Mouse (Mus musculus): ENCODE measurements at regions not wholly inside any gene's neighbourhood (a gene's known extent, or its start where the extent isn't known, plus 50 kb on each side); places are given as distances from the start of the nearest gene placed in this dataset.

DNA sequence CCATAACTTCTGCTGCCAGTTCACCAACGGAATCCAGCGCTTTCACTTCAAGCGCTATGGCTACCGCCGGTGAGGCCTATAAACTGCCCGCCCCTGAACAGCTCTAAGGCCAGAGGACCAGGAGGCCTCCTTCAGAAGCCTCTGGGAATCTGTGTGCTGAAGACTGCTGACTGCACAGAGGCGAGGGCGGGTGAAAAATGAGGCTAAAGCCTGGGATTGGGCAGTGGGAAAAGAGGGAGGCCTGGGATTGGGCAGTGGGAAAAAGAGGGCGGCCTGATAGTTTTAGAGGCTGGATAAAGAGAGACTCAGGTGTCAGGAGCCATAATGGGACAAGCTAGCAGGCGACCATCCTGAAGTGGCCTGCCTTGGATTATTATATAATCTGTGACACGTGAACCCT lies 80.8 kb downstream of the Plekhb2 start:
- no peak for DNase-seq (ENCODE audit: low spot score in 2 of 2)
- intact Hi-C loops (cut with DNase I) = no loop called here

DNA sequence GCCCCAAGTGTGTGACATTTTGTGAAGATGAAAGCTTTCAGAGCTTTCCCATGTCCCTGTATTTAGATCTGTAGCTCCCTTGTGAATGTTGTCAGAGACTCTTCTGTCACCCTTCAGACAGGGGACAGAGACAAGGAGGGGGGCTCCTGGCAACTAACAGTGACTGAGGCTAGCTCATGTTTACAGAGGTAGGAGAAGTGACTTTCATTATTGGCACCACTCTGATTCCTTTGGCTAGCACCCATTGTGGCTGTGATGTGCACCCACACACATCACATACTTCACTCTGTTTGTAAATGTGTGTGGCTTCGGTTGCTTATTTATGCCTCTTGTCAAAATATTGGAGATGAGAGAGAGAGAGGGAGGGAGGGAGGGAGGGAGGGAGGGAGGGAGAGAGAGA lies 93.4 kb downstream of the Plekhb2 start:
- intact Hi-C loops (cut with DNase I) = no loop called here
- no peak for DNase-seq (ENCODE audit: low spot score in 2 of 2)

DNA sequence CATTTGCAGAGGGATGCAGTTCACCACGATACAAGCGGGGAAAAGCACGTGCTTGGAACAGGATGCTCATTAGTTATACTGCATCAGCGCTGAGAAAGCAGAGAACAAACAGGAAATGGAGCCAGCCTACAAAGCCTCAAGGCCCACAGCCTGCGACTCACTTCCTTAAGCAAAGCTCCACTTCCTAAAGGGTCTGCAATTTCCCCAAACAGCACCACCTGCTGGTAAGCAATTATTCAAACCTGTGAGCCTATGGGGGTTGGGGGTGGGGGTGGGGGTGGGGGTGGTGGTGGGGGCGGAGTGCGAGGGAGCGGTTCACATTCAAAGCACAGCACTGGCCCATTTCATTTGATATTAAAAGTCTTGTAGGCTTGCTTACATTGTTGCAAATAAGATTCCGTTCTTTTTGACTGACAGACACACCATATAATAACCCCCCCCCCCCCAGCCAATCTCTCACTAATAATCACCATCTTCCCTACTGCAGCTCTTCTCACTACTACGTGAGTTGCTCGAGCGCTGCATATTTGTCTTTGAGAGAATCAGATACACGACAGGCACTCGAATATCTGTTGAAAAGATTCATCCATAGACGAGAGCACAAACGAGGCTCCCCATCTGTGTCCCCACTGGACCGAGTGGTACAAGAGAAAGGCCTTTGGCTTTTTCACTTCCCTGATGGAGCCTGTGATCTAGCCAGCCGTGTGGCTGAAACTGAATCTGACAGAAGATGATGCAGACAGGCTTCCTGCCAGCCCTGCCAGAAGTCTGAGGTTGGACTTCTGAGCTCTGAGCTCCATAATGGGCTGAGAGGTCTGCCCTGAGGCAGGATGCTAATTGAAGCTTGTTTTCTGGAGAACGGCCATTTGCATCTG lies 112.1 kb downstream of the Plekhb2 start:
- DNase-seq (ENCODE audit: low spot score in 2 of 2) = no peak
- intact Hi-C loops (cut with DNase I) = no loop called here

DNA sequence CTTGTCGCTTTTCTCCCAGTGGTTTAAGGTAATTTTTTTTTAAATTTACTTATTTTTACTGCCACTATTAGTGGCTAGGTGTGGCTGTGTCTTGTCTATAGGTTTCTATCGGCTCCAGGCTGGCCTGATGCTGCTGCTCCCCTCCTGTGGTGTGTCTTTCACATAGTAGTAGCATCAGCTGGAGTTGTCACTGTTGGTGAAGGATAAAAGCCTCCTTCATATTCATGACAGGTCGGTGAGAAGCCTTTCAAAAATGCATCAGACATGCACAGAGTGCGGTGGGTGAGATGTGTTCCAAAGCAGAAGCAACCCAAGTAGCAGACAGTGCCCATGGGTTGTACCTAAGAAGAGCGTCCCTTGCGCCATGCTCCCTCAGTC lies 112.7 kb downstream of the Plekhb2 start:
- DNase-seq (ENCODE audit: low spot score in 2 of 2) = no peak
- intact Hi-C loops (cut with DNase I) = no loop called here

DNA sequence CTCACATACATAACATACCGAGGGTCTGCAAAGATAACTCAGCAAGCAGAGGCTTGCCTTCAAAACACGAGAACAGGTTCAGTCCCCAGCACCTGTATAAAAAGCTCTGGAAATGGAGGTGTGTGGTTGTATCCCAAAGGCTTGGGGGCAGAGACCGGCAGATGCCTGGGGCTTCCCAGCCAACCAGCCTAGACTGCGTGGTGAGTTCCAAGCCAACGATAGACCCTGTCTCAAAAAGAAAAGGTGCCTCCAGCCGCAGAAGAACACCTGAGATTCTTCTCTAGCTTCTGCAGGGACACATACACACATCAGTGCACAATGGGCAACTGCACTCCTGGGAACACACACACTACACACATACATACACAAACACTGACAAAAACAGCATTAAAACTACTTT lies 125.0 kb downstream of the Plekhb2 start:
- intact Hi-C loops (cut with DNase I) = no loop called here
- no peak for DNase-seq (ENCODE audit: low spot score in 2 of 2)

DNA sequence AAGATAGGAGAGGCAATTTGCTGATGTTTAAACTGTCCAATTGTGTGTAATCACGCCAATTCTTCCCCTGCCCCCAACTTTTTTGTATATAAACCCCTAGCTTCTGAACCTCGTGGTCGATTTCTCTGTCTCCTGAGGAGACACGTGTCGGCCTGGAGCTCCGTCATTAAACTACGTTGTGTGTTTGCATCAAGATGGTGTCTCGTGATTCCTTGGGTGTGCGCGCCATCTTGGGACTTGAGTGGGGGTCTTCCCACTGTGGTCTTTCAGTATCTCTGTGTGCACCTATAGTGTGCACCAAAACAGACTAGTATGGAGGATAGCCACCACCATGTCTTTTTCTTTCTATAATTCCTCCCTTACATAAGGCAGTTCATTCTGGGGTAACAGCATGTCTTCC lies 128.4 kb downstream of the Plekhb2 start:
- DNase-seq (ENCODE audit: low spot score in 2 of 2) = no peak
- intact Hi-C loops (cut with DNase I) = no loop called here

DNA sequence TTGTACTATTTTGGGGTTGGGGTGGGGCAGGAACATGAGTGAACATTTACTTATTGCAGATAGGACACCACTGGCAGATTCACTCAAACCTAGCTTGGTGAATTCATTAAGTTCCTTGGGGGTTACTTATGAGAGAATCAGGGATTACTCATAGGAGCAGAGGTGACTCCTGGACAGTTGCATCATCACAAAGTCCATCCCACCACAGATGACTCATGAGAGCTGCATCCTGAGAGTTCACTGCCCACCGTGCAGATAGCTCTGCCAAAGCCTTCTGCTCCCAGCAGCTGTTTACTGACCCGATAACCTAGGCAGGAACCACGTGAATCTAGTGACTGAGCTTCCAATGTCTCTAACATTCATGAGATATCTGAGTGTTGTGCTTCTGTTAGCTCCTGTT lies 129.6 kb downstream of the Plekhb2 start:
- intact Hi-C loops (cut with DNase I) = no loop called here

DNA sequence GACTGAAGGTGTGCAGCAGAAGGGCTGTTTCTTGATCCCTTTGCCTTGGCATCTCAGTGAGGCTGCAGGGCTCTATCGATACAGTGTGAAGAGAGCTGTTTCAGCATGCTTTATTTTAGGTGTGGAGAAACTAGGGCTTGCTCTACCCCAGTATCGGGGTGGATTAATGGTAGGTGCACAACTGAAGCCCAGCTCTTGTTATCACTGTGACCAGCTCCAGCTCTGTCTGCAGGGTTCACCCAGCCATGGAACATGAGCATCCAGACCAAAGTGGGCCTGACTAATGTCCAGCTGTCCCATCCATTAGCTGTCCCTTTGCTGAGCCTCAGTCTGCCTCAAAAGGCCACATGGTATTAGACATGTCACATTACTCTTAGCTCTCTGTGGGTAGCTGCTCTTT lies 132.2 kb downstream of the Plekhb2 start:
- intact Hi-C loops (cut with DNase I) = no loop called here
- DNase-seq (ENCODE audit: low spot score in 2 of 2) = no peak

More for the DNA sequence above, 129.6 kb downstream of the Plekhb2 start:
- DNase-seq (ENCODE audit: low spot score in 2 of 2) = no peak

DNA sequence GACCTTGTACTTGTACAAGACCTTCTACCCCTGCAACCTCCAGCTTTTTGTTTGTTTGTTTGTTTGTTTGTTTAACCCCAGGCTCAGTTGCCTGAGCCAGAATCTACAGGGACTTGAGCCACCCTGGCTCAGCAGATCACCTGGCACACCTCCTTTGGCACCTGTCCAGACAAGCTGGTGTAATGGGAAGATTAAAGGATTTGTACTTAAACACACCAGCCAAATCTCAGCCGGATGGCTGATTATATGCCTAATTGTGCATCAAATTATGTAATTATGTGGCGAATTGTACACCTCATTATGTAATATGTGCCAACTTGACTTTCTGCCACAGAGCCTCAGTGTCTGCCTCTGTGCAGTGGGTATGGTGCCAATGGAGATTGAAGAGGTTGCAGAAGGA lies 133.2 kb downstream of the Plekhb2 start:
- DNase-seq (ENCODE audit: low spot score in 2 of 2) = no peak
- intact Hi-C loops (cut with DNase I) = no loop called here

DNA sequence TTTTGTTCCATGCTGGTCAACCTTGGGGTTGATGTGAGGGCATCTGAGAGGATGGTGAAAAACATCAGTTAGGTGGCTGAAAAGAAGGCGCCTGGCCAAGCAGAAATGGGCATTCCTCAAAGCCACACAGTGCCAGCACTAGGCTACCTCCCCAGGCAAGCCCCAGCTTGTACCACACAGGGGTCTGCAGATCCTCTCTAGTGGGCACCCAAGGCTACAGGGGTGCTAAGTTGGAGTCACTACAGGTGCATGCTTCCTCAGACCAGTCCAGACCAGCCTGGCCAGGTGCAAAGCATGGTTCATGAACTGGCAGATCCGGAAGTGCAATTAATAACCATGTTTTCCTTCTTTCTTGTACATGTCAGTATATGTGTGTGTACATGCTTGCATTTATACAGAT lies 137.1 kb downstream of the Plekhb2 start:
- intact Hi-C loops (cut with DNase I) = no loop called here
- no peak for DNase-seq (ENCODE audit: low spot score in 2 of 2)

DNA sequence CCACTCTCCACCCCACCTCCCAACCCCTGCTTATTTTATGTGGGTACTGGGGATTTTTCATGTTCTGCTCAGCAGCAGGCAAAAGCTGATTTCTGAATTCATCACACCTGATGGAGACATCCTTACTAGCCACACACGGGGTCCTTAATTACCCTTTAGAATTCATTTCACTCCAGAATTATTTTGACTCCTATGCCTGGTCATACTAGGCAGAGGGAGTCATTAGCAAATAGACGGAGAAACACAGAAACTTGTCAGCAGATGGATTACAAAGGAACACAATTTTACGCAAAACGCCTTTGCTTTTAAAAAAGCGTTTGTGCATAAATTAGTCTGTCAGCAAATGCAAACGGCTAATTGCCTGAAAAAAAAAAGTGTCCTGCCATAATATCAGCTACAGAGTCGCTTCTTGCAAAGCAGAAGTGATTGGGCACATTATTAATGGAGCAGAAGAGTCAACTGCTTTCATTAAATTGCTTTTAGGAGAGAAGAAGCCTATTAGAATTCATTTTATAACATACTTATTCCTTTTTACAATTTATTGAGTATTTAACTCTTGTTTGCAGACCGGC lies 138.0 kb downstream of the Plekhb2 start:
- intact Hi-C loops (cut with DNase I) = no loop called here
- DNase-seq (ENCODE audit: low spot score in 2 of 2) = no peak

DNA sequence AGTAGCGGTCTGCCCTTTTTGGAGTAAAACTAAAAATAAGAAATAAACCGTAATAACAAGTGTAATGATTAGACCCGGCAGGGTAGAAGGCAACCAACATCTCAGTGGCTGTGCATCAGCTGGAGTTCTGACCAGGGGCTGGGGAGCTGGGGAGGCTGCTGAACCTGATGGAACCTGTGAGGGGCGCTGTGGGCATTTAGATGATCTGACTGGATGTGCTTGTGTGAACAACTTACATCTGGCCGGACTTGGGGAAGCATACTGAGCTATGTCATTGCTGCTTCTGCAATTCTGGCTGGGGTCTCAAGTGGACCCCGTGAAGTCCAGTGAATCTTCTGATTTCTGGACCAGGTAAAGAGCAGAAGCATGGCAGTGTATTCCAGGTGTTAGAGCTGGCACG lies 138.4 kb downstream of the Plekhb2 start:
- intact Hi-C loops (cut with DNase I) = no loop called here
- DNase-seq (ENCODE audit: low spot score in 2 of 2) = peak in 1 of 2 experiments; percentile 28

DNA sequence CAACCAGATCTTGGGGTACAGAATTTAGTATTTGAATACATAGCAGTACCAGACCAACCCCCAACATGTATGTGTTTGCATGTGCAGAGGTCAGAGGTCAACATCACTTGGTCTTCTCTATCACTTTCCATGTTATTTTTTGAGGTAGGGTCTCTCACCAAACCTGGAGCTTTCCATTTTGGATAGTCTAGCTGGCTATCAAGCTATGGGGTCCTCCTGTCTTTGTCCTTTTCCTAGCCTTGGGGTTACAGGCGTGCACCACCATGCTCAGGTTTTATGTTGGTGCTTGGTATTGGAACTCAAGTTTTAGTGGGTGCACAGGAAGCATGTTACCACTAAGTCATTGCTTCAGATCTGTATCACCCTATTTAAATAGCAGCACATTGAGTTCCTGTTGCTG lies 151.0 kb downstream of the Plekhb2 start:
- DNase-seq (ENCODE audit: low spot score in 2 of 2) = no peak
- intact Hi-C loops (cut with DNase I) = no loop called here

DNA sequence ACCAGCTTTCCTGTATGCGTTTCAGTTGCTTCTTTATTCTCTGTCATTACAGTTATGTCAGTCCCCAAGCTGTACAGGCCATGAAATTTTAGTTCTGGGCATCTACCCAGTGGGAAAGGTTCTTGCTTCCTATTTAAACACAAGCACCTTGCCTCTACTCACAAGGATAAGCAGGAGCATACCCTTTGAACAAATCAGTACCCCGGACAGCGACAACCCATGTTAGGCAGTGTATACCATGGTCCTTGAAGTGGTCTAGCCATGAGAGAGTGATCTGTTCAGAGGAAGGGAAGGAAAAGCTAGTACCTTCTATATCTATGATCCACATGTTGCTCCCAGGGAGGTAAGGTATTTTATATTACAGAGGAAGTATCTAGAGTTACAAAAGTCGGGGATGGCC lies 167.7 kb downstream of the Plekhb2 start:
- intact Hi-C loops (cut with DNase I) = no loop called here
- no peak for DNase-seq (ENCODE audit: low spot score in 2 of 2)

DNA sequence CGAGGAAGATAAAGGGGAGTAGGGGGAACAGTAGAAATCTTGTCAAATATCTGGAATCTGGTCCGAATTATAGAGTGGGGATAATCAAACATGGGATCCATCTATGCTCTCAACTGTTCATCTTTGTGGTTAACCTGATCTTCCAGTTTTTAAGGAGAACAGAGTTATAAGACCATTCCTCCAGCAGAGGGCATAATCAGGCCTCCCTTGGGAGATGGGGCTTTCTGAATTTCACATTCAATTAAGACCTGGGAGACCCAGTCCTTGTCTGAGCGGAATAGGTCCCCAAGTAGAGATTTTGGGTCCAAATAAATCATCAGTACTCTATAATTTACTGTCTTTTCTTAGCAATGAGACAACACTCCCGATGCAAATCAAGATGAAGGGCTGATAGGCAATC lies 182.8 kb downstream of the Plekhb2 start:
- peak; percentile 37 to 61 for DNase-seq (ENCODE audit: low spot score in 2 of 2)
- intact Hi-C loops (cut with DNase I) = loop anchor here (1.0 to 5.0 kb wide), 3 partner anchors 234 to 435 kb away; no protein-coding TSS in a partner anchor

DNA sequence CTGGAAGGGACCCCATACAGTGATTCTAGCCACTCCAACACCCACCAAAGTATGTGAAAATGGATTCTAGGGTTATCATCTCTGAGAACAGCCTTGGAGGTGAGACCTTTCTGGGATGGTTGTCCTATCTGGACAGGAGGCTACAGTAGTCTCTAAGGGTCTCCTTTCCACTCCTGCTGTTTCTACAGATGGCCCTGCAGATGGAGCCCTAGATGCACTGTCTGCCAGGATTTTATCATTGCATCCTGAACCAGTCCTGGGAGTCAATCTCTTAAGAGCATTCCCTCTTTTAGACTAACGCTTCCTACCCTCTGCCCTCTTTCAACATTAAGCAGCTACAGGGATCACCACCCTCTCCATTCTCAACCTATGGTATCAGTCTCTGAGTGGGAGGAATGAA lies 223.0 kb downstream of the Plekhb2 start:
- intact Hi-C loops (cut with DNase I) = no loop called here
- no peak for DNase-seq (ENCODE audit: low spot score in 2 of 2)

DNA sequence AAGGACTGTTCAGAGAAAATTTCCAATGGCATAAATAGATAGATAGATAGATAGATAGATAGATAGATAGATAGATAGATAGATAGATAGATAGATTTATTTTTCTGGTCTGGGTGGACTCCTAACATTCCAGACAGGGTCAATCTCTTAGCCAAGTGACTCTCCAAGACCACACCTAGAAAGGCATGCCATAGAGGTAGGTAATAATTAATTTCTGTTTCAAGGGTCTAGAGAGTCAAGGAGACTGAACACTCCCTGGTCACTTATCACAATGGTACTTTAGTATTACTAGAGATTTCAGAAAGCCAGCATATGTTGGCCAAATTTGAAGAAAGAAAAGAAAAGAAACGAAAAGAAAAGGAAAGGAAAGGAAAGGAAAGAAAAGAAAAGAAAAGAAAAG lies 245.1 kb downstream of the Plekhb2 start:
- intact Hi-C loops (cut with DNase I) = no loop called here
- no peak for DNase-seq (ENCODE audit: low spot score in 2 of 2)

DNA sequence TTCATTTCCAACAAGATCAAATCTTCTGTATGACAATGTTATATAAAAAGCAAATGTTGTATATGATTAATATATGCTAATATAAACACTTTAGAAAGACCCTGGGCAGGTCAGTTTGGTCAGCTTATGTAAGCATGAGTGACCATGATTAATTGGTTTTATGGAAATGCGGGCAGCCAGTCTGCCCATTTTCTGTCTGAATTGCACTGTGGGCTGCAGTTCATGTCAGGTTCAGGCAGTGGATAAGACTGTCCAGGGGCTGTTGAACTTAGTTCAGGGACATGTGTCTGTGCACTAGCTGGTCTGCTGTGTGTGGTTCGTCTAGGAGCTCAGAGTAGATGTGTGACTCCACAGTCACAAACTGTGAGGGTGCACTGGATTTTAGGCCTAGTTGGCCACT lies 246.0 kb downstream of the Plekhb2 start:
- intact Hi-C loops (cut with DNase I) = no loop called here
- no peak for DNase-seq (ENCODE audit: low spot score in 2 of 2)

DNA sequence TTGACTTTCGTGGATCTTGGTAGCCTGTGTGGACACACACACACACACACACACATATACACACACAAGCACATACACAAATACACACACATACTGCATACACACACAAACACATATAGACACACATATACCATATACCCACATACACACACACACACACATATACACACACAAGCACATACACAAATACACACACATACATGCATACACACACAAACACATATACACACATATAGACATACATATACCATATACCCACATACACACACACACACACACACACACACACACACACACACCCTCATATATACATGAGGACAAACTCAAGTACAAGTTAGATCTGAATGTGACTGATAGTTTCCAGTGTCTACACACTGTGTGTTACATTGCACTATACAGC lies 256.9 kb downstream of the Plekhb2 start:
- no peak for DNase-seq (ENCODE audit: low spot score in 2 of 2)
- intact Hi-C loops (cut with DNase I) = no loop called here

DNA sequence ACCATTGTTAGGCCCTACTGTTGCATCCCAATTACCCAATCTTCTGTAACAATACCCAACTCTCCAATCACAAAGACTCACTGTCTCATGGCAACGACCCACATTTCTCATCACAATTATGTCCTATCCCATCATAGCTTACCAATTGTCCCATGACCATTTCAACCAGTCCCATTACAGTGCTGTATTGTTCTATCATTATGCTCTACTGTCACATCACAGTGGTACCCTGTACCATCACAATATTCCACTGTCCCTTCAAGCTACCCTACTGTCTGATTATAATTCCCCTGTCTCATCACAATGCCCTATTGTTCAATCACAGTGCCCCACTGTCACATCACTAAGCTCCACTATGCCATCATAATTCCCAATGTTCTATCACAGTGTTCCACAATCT lies 260.0 kb downstream of the Plekhb2 start:
- no peak for DNase-seq (ENCODE audit: low spot score in 2 of 2)
- intact Hi-C loops (cut with DNase I) = no loop called here

DNA sequence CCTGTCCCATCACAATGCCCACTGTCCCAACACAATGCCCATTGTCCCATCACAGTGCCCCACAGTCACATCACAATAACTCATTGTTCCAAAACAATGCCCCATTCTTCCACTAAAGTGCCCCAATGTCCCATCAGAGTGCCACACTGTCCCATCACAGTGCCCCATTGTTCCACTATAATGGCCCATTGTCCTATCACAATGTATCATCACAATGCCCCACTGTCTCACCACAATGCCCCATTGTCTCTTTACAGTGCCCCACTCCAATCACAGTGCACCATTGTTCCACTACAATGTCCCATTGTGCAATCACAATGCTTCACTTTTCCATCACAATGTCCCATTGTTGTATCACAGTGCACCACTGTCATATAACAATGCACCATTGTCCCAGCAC lies 265.7 kb downstream of the Plekhb2 start:
- intact Hi-C loops (cut with DNase I) = no loop called here
- DNase-seq (ENCODE audit: low spot score in 2 of 2) = no peak

DNA sequence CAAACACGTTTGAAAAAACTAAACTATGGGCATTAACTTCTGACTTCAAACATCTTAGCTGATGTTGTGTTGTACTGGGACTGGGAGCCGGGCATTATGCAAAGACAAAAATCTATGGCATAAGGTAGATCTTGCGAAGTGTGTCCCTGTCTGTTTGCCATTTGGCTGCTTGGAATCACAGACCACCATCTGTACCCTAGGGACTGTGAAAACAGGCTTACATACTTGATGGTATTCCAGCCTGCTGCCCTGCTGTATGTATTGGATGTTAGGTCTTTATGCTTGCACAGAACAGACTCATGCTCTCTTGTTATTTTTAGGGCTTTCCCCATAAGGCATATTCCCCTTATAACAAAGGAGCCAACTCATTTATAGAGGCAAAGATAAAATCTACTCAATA lies 288.1 kb downstream of the Plekhb2 start:
- intact Hi-C loops (cut with DNase I) = no loop called here
- DNase-seq (ENCODE audit: low spot score in 2 of 2) = no peak
